Mouse (Mus musculus) embryo, embryonic 10 days (tissue): ENCODE measurements around the gene Gtpbp1.

Source experiments
- DNase-seq: peaks from one replicate; pipeline ENCODE4 v3.0.0-alpha.2; 2015; ENCODE audit warnings: low spot score

Gene Gtpbp1

GRCm38 (mm10) chr15:79685141-79685641 is 5.5 kb upstream of the Gtpbp1 start:
- DNase-seq: no peak

GRCm38 (mm10) chr15:79686046-79686869 is 4.4 kb upstream of the Gtpbp1 start:
- no peak for DNase-seq

GRCm38 (mm10) chr15:79687175-79687574 is 3.5 kb upstream of the Gtpbp1 start:
- peak; percentile 43 for DNase-seq

GRCm38 (mm10) chr15:79687646-79688267 is 2.9 kb upstream of the Gtpbp1 start, which contains the start of gene Josd1:
Gene Josd1, minus strand, starts transcription at chr15:79687919.
- DNase-seq: peak; percentile 96

GRCm38 (mm10) chr15:79688268-79688956 is 2.2 kb upstream of the Gtpbp1 start:
- DNase-seq: no peak

- DNase-seq: no peak
Measured at GRCm38 (mm10) chr15:79689662-79690425, 801 bp upstream of the Gtpbp1 start.

- DNase-seq: no peak
Measured at GRCm38 (mm10) chr15:79691023-79691508, 421 bp downstream of the Gtpbp1 start.

GRCm38 (mm10) chr15:79692334-79692733 is 1.7 kb downstream of the Gtpbp1 start:
- no peak for DNase-seq

- no peak for DNase-seq
Measured at GRCm38 (mm10) chr15:79693740-79694139, 3.1 kb downstream of the Gtpbp1 start.

- no peak for DNase-seq
Measured at GRCm38 (mm10) chr15:79694512-79694911, 3.9 kb downstream of the Gtpbp1 start.

- DNase-seq: no peak
Measured at GRCm38 (mm10) chr15:79695516-79695915, 4.9 kb downstream of the Gtpbp1 start.

- no peak for DNase-seq
Measured at GRCm38 (mm10) chr15:79696508-79696907, 5.9 kb downstream of the Gtpbp1 start.

- DNase-seq: no peak
Measured at GRCm38 (mm10) chr15:79697011-79697410, 6.4 kb downstream of the Gtpbp1 start.

- DNase-seq: no peak
Measured at GRCm38 (mm10) chr15:79697558-79698187, 7.0 kb downstream of the Gtpbp1 start.

GRCm38 (mm10) chr15:79706603-79707214 is 16.1 kb downstream of the Gtpbp1 start:
- no peak for DNase-seq

- DNase-seq: no peak
Measured at GRCm38 (mm10) chr15:79708229-79708822, 17.7 kb downstream of the Gtpbp1 start.

- no peak for DNase-seq
Measured at GRCm38 (mm10) chr15:79715646-79716045, 25.0 kb downstream of the Gtpbp1 start.

- DNase-seq: no peak
Measured at GRCm38 (mm10) chr15:79716710-79717109, 26.1 kb downstream of the Gtpbp1 start.

- no peak for DNase-seq
Measured at GRCm38 (mm10) chr15:79720267-79720666, 29.6 kb downstream of the Gtpbp1 start.

- no peak for DNase-seq
Measured at GRCm38 (mm10) chr15:79720796-79721195, 30.2 kb downstream of the Gtpbp1 start.
